Mouse (Mus musculus): ENCODE data around the gene Plpp1. TPM values are rescaled to one million over a fixed set of nuclear protein-coding genes. Genes with fewer than 3 reads are reported as not detected.

Plpp1 gene
- polyA plus RNA-seq, 1 experiment from 2014 or later, result 59.3 TPM

DNA sequence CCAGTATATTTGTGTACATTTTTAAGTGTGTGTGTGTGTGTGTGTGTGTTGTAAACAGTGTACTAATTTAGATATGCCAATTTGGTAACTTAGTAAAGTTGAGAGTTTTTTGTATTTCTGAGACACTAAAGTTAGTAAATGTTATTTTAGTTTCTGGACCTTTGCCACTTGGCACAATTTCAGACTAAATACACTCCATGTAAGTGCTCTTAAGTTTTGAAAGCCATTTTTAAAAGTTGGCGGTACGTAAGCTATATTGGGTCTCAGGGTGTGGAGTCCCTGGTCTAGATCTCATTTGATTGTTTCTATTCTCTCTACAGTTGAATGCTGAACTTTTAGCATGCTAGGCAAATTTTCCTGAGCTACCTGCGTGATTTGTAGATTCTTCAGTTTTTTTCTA, 17.5 kb downstream of the Plpp1 start:
- no peak overlapping the region for H3K9ac ChIP-seq (ENCODE audit: low read length)
- H3K27ac ChIP-seq (ENCODE audit: low read length), result no peak overlapping the region
- no peak overlapping the region for H3K4me3 ChIP-seq (ENCODE audit: low read length)
- no peak for ATAC-seq (replicated peaks; ENCODE audit: extremely low read depth, insufficient read depth, low FRiP score)
- 45% methylated on average over 3 of the region's 3 CpGs for WGBS
- no peaks in the 10 kb centered on the region for H3K27me3 ChIP-seq (ENCODE audit: control insufficient read depth, insufficient read depth, low read length)
- peaks cover 12% of the 10 kb centered on the region for H3K4me1 ChIP-seq (ENCODE audit: control insufficient read depth, insufficient read depth, low read length)
- no peak overlapping the region for H3K4me2 ChIP-seq (ENCODE audit: low read depth, low read length)
- no peaks in the 10 kb centered on the region for H3K36me3 ChIP-seq (ENCODE audit: control insufficient read depth, insufficient read depth)
- H3K9me3 ChIP-seq (replicated peaks; ENCODE audit: control insufficient read depth, low read length), result no peaks in the 10 kb centered on the region

DNA sequence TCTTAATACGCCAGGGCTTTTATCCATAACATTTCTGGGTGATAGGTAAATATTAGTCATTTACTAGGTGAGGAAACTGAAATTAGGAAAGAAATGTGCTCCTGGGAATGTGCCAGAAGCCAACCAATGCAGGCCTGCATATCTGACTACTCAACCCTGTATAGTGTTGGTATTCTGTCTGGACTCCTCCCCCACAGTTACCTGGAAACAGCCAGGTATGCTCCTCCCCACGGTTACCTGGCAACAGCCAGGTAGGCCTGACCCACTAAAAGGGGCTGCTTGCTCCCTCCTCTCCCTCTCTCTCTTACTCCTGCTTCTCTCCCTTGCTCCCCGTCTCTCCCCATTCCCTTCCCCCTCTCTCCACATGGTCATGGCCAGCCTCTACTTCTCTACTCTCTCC, 21.8 kb downstream of the Plpp1 start:
- no peak for ATAC-seq (replicated peaks; ENCODE audit: extremely low read depth, insufficient read depth, low FRiP score)
- no peak overlapping the region for H3K9ac ChIP-seq (ENCODE audit: low read length)
- no peak overlapping the region for H3K27ac ChIP-seq (ENCODE audit: low read length)
- no peaks in the 10 kb centered on the region for H3K36me3 ChIP-seq (ENCODE audit: control insufficient read depth, insufficient read depth)
- 66% methylated on average over 3 of the region's 3 CpGs for WGBS
- no peak overlapping the region for H3K4me3 ChIP-seq (ENCODE audit: low read length)
- H3K4me2 ChIP-seq (ENCODE audit: low read depth, low read length), result no peak overlapping the region
- peaks cover 20% of the 10 kb centered on the region for H3K4me1 ChIP-seq (ENCODE audit: control insufficient read depth, insufficient read depth, low read length)
- H3K27me3 ChIP-seq (ENCODE audit: control insufficient read depth, insufficient read depth, low read length), result no peaks in the 10 kb centered on the region
- no peaks in the 10 kb centered on the region for H3K9me3 ChIP-seq (replicated peaks; ENCODE audit: control insufficient read depth, low read length)

DNA sequence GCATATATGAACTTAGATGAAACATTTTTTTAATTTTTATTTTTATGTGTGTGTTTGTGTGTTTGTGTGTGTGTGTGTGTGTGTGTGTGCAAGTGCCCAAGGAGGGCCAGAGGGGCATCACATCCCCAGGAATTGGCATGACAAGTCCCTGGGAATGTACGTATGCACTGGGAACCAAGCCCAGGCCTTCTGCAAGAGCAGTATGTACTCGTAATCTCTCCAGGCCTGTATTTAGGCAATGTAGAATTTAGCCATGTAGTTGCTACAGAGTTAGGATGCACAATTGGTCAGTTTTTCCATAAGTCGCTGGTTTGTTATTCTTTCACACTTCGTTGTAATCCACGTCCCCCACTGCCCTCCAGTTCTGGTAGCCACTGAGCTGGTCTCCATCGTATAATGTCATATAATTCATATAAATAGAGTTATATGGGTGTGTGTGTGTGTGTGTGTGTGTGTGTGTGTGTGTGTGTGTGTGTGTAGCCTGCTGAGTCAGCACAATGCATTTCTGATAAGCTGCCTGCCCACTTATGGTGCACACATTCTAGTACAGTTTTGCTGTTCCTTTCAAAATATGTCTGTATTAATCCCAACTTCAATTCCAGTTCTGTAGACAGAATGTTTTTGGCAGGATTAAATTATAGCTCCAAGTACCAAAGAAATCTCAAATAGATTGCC, 22.8 kb downstream of the Plpp1 start:
- WGBS, result 66% methylated on average over 6 of the region's 6 CpGs

DNA sequence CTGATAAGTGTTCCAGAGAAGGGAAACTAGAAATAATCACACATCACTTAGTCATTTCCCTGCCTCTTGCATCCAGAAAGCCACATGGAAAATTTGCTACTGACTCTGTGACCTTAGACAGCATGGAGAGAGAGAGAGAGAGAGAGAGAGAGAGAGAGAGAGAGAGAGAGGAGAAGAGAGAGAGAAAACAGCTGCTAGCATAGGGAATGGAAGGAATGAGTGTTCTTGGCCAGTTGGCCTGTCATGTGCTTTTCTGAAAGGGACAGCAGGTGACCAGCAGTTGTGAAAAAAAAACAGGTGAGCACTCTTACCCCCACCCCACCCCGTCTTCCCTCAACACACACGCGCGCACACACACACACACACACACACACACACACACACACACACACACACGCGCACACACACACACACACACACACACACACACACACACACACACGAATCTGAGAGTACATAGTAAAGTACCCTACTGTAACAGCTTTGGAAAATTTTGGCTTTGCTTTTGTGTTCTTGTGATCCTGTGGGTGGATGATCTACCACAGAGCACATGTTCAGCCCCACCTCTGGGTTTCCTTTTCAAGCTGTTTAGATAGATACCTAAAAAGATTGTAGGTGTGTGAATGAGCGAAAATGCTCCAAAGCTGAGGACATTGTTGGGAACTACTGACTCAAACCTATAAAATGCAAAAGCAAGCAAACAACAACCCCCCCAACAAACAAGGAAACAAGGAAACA, 23.5 kb downstream of the Plpp1 start:
- Histone ChIP-seq H3K36me3 (ENCODE audit: control insufficient read depth, insufficient read depth) (no peaks in the 10 kb centered on the region), H3K27ac (ENCODE audit: low read length) (no peak overlapping the region), H3K27me3 (ENCODE audit: control insufficient read depth, insufficient read depth, low read length) (no peaks in the 10 kb centered on the region), H3K4me2 (ENCODE audit: low read depth, low read length) (no peak overlapping the region), H3K4me1 (ENCODE audit: control insufficient read depth, insufficient read depth, low read length) (peaks cover 12% of the 10 kb centered on the region; the same call in 1 of the 2 replicates), H3K9ac (ENCODE audit: low read length) (no peak overlapping the region), H3K9me3 (replicated peaks; ENCODE audit: control insufficient read depth, low read length) (no peaks in the 10 kb centered on the region), H3K4me3 (ENCODE audit: low read length) (no peak overlapping the region)
- 63% methylated on average over 8 of the region's 8 CpGs for WGBS
- ATAC-seq (replicated peaks; ENCODE audit: extremely low read depth, insufficient read depth, low FRiP score), result no peak; the same call in 1 of the 2 replicates

More for the DNA sequence above, 22.8 kb downstream of the Plpp1 start:
- no peak overlapping the region for H3K27ac ChIP-seq (ENCODE audit: low read length)
- no peaks in the 10 kb centered on the region for H3K9me3 ChIP-seq (replicated peaks; ENCODE audit: control insufficient read depth, low read length)
- no peak overlapping the region for H3K4me2 ChIP-seq (ENCODE audit: low read depth, low read length)
- no peak overlapping the region for H3K9ac ChIP-seq (ENCODE audit: low read length)
- H3K27me3 ChIP-seq (ENCODE audit: control insufficient read depth, insufficient read depth, low read length), result no peaks in the 10 kb centered on the region
- peaks cover 18% of the 10 kb centered on the region for H3K4me1 ChIP-seq (ENCODE audit: control insufficient read depth, insufficient read depth, low read length)
- H3K36me3 ChIP-seq (ENCODE audit: control insufficient read depth, insufficient read depth), result no peaks in the 10 kb centered on the region
- H3K4me3 ChIP-seq (ENCODE audit: low read length), result no peak overlapping the region
- ATAC-seq (replicated peaks; ENCODE audit: extremely low read depth, insufficient read depth, low FRiP score), result peak; percentile 55; the same call in 1 of the 2 replicates

DNA sequence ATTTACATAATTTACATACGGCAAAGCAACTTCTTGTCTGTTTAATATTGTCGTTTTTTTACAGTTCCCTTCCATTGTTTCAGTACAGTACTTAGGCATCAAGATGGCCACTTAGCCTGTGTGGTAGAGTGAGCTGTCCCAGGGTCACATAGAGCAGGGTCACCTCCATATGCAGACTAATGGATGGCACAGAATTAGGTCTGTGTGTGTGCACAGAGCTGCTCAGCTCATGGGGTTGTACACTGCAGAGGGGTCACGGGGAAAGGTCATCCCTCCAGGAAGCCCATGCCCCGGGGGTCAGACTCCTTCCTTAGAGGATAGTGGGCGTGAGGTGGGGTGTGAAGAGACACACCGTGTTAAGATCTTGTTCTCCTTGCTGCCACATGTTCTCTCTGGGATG, 24.9 kb downstream of the Plpp1 start:
- 71% methylated on average over 6 of the region's 6 CpGs for WGBS
- Histone ChIP-seq H3K4me1 (ENCODE audit: control insufficient read depth, insufficient read depth, low read length) (peaks cover 12% of the 10 kb centered on the region; the same call in 1 of the 2 replicates), H3K27me3 (ENCODE audit: control insufficient read depth, insufficient read depth, low read length) (no peaks in the 10 kb centered on the region), H3K27ac (ENCODE audit: low read length) (no peak overlapping the region), H3K36me3 (ENCODE audit: control insufficient read depth, insufficient read depth) (no peaks in the 10 kb centered on the region), H3K4me3 (ENCODE audit: low read length) (no peak overlapping the region), H3K9me3 (replicated peaks; ENCODE audit: control insufficient read depth, low read length) (no peaks in the 10 kb centered on the region), H3K9ac (ENCODE audit: low read length) (no peak overlapping the region), H3K4me2 (ENCODE audit: low read depth, low read length) (no peak overlapping the region)
- ATAC-seq (replicated peaks; ENCODE audit: extremely low read depth, insufficient read depth, low FRiP score), result no peak

DNA sequence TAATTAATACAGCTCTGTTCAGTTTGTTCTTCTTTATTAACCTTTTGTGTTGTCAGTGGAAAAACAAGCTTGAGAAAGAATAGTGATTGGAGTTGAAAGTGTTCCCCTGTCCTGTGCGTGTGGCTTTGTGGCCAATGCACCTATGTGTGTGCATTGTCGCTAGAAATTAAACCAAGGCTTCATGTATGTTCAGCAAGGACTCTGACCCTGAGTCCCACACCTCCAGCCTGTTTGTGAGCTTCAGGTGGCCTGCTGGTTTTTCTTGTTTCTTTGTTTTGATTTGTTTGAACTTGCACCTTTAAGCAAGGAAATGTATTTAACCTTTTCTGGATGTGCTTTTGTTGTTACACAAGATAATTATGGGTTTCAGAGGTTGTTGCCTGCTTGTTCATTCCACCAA, 29.0 kb downstream of the Plpp1 start:
- Histone ChIP-seq H3K9me3 (replicated peaks; ENCODE audit: control insufficient read depth, low read length) (no peaks in the 10 kb centered on the region), H3K36me3 (ENCODE audit: control insufficient read depth, insufficient read depth) (no peaks in the 10 kb centered on the region), H3K4me2 (ENCODE audit: low read depth, low read length) (no peak overlapping the region), H3K4me3 (ENCODE audit: low read length) (no peak overlapping the region), H3K9ac (ENCODE audit: low read length) (no peak overlapping the region), H3K27ac (ENCODE audit: low read length) (no peak overlapping the region), H3K27me3 (ENCODE audit: control insufficient read depth, insufficient read depth, low read length) (no peaks in the 10 kb centered on the region), H3K4me1 (ENCODE audit: control insufficient read depth, insufficient read depth, low read length) (no peaks in the 10 kb centered on the region)
- no peak for ATAC-seq (replicated peaks; ENCODE audit: extremely low read depth, insufficient read depth, low FRiP score)
- WGBS, result 92% methylated on average over 2 of the region's 2 CpGs

DNA sequence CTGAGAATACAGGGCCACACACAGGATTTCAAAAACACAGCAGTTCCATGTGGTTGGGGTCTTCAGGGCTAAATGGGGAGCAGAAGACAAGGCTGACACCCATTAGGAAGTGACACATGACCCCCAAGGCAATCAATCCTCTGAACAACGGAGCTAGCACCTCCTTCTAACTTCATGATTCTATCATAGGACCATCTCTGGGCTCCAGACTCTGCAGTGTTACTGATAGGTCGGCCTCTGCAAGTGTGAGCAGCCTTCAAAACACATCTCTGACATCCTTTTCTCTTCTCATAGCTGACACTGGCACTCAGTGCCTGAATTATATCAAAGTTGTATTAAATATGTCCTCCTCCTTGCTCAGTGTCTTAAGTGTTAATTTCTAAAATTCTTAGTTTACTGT, 32.0 kb downstream of the Plpp1 start:
- Histone ChIP-seq H3K4me1 (ENCODE audit: control insufficient read depth, insufficient read depth, low read length) (peaks cover 2% of the 10 kb centered on the region; the same call in 1 of the 2 replicates), H3K36me3 (ENCODE audit: control insufficient read depth, insufficient read depth) (no peaks in the 10 kb centered on the region), H3K4me2 (ENCODE audit: low read depth, low read length) (no peak overlapping the region), H3K27me3 (ENCODE audit: control insufficient read depth, insufficient read depth, low read length) (no peaks in the 10 kb centered on the region), H3K4me3 (ENCODE audit: low read length) (no peak overlapping the region), H3K9ac (ENCODE audit: low read length) (no peak overlapping the region), H3K27ac (ENCODE audit: low read length) (no peak overlapping the region), H3K9me3 (replicated peaks; ENCODE audit: control insufficient read depth, low read length) (no peaks in the 10 kb centered on the region)
- WGBS, result 51% methylated on average over 2 of the region's 2 CpGs
- no peak for ATAC-seq (replicated peaks; ENCODE audit: extremely low read depth, insufficient read depth, low FRiP score)

DNA sequence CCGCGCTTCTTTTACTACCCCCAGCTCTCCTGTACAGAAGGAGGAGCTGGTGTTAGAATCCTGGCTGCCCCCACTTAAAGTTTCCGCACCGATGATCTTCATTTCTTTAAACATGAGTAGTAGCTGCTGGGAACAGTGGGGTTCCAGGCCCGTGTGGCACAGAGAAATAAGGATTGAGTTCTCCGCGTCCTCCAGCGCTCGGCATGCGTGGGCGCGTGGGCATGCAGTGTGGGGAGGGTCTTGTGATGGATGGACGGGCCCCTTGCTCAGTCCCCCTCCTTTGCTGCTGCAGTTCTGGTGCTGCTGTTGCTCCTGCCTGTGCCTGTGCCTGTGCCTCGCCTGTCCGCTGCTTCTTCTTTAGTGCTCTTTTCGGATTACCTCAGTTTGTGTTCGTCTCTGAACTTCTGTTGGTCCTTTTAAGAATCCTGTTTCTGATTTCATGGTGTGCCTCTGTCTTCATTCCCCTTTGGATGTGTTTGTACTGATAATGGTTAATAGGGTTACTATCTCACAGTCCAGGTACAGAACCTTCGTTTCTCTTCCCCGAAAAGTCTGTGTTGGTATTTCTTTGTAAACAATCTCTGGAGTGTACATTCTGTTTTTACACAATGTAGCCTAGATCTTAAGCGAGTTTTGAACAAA, 32.8 kb downstream of the Plpp1 start:
- 81% methylated on average over 20 of the region's 20 CpGs for WGBS
- Histone ChIP-seq H3K27me3 (ENCODE audit: control insufficient read depth, insufficient read depth, low read length) (no peaks in the 10 kb centered on the region), H3K36me3 (ENCODE audit: control insufficient read depth, insufficient read depth) (no peaks in the 10 kb centered on the region), H3K27ac (ENCODE audit: low read length) (no peak overlapping the region), H3K4me1 (ENCODE audit: control insufficient read depth, insufficient read depth, low read length) (peaks cover 2% of the 10 kb centered on the region; the same call in 1 of the 2 replicates), H3K4me3 (ENCODE audit: low read length) (no peak overlapping the region), H3K9ac (ENCODE audit: low read length) (no peak overlapping the region), H3K9me3 (replicated peaks; ENCODE audit: control insufficient read depth, low read length) (no peaks in the 10 kb centered on the region), H3K4me2 (ENCODE audit: low read depth, low read length) (no peak overlapping the region)
- ATAC-seq (replicated peaks; ENCODE audit: extremely low read depth, insufficient read depth, low FRiP score), result no peak

DNA sequence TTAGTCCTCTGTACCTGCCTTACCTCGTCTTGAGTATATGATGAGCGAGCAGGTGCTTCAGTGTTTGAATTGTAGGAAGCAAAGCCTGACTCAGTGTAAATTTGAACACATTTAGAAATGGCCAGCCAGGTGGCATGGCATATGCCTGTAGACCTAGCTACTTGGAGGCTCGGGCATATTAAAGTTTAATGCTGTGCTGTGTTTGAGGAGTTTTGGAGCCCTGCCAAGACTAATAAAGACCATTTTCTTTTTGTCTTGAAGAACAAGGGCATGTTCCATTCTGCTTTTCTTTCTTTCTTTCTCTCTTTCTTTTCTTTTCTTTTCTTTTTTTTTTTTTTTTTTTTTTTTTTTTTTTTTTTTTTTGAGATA, 33.3 kb downstream of the Plpp1 start:
- Histone ChIP-seq H3K27ac (ENCODE audit: low read length) (no peak overlapping the region), H3K4me2 (ENCODE audit: low read depth, low read length) (no peak overlapping the region), H3K36me3 (ENCODE audit: control insufficient read depth, insufficient read depth) (no peaks in the 10 kb centered on the region), H3K9ac (ENCODE audit: low read length) (no peak overlapping the region), H3K27me3 (ENCODE audit: control insufficient read depth, insufficient read depth, low read length) (no peaks in the 10 kb centered on the region), H3K4me1 (ENCODE audit: control insufficient read depth, insufficient read depth, low read length) (peaks cover 2% of the 10 kb centered on the region; the same call in 1 of the 2 replicates), H3K9me3 (replicated peaks; ENCODE audit: control insufficient read depth, low read length) (no peaks in the 10 kb centered on the region), H3K4me3 (ENCODE audit: low read length) (no peak overlapping the region)
- 65% methylated on average over 3 of the region's 3 CpGs for WGBS
- no peak for ATAC-seq (replicated peaks; ENCODE audit: extremely low read depth, insufficient read depth, low FRiP score)
